Mouse (Mus musculus): ENCODE results near the gene Uck2.

- TF ChIP-seq EP300 (IDR thresholded peaks at IDR 0.05; ENCODE audit: low read depth in 1 of 2, low read length in 2 of 2) (no peak), CTCF (IDR thresholded peaks at IDR 0.05 in 2 of 3, conservative IDR thresholded peaks at IDR 0.05 in 1 of 3; ENCODE audit: control insufficient read depth in 1 of 3, insufficient read depth in 1 of 3, low read depth in 2 of 3, low read length in 3 of 3, poor library complexity in 1 of 3, severe bottlenecking in 1 of 3) (no peak), ETS1 (IDR thresholded peaks at IDR 0.05; ENCODE audit: low read depth, low read length) (no peak), SIN3A (IDR thresholded peaks at IDR 0.05; ENCODE audit: low read length) (no peak)
These were observed 43.6 kb downstream of the Uck2 start for GRCm38 (mm10) chr1:167241487-167241886.
